Mouse (Mus musculus) ES-E14 (cell line): Measurements from ENCODE around the gene Gm49396. TPM values are rescaled to one million over a fixed set of nuclear protein-coding genes. Genes with fewer than 3 reads are reported as not detected.

Experiments used
- DNase-seq: peaks from one replicate; pipeline ENCODE4 v3.0.0-alpha.2; 2013; ENCODE audit warnings: low read depth, low spot score
- H3K27ac ChIP-seq: 2 replicates; pipeline ENCODE4 v1.5.1; 2012; ENCODE audit warnings: low read depth, mild to moderate bottlenecking, low read length, moderate library complexity, mixed read lengths; ENCODE audit not compliant: poor library complexity, insufficient read depth, severe bottlenecking
- H3K36me3 ChIP-seq: 2 replicates; pipeline ENCODE4 v1.6.1; 2012; ENCODE audit warnings: mild to moderate bottlenecking, low read length, moderate library complexity, mixed read lengths; ENCODE audit not compliant: control insufficient read depth, poor library complexity, insufficient read depth, severe bottlenecking
- H3K4me1 ChIP-seq, 2 experiments: fragments of 150-350 bp in 1 of 2; sonication (generic) in 1 of 2; 2 replicates each; pipeline ENCODE4 v1.6.1; 2012; ENCODE audit warnings: low read length in 2 of 2, mild to moderate bottlenecking in 1 of 2, mixed read lengths in 1 of 2; ENCODE audit not compliant: control insufficient read depth in 2 of 2, insufficient read depth in 2 of 2, poor library complexity in 1 of 2
- H3K4me3 ChIP-seq, 2 experiments: fragments of 150-350 bp in 1 of 2; sonication (generic) in 1 of 2; 2 replicates each; pipeline ENCODE4 v1.5.1; 2012; ENCODE audit warnings: low read length in 2 of 2, low read depth in 1 of 2, mild to moderate bottlenecking in 1 of 2, mixed read lengths in 1 of 2; ENCODE audit not compliant: insufficient read depth in 1 of 2, poor library complexity in 1 of 2, severe bottlenecking in 1 of 2
- H3K9ac ChIP-seq: 2 replicates; pipeline ENCODE4 v1.6.1; 2012; ENCODE audit warnings: low read depth, mild to moderate bottlenecking, low read length, mixed read lengths; ENCODE audit not compliant: poor library complexity, insufficient read depth, severe bottlenecking
- H3K9me3 ChIP-seq: fragments of 150-350 bp; sonication (generic); 2 replicates; pipeline ENCODE4 v1.6.1; 2012; ENCODE audit warnings: low read depth, mild to moderate bottlenecking, low read length; ENCODE audit not compliant: control insufficient read depth, insufficient read depth
- CHD2 ChIP-seq: IDR thresholded peaks from 2 replicates; pipeline ENCODE4 v1.6.1; 2014; ENCODE audit warnings: mild to moderate bottlenecking, low read depth, low read length, inconsistent platforms
- HCFC1 ChIP-seq: IDR thresholded peaks from 2 replicates; pipeline ENCODE4 v1.6.1; 2012; ENCODE audit warnings: low read length, inconsistent platforms, borderline replicate concordance; ENCODE audit not compliant: insufficient read depth
- MAFK ChIP-seq: IDR thresholded peaks from 2 replicates; pipeline ENCODE4 v1.6.1; 2014; ENCODE audit warnings: mild to moderate bottlenecking, low read depth, low read length, inconsistent platforms; ENCODE audit not compliant: insufficient read depth
- ZC3H11A ChIP-seq: IDR thresholded peaks from 2 replicates; pipeline ENCODE4 v1.6.1; 2012; ENCODE audit warnings: low read depth, mild to moderate bottlenecking, inconsistent platforms, low read length, borderline replicate concordance
- ZNF384 ChIP-seq: IDR thresholded peaks from 2 replicates; pipeline ENCODE4 v1.6.1; 2012; ENCODE audit warnings: low read depth, low read length, inconsistent platforms
- in situ Hi-C, 2 experiments: fragments of 600-800 bp; cut with MboI; formaldehyde crosslinking; loops; one replicate each; pipeline ENCODE4 v1.15.1; 2025; ENCODE audit warnings: low sequenced_read_pairs in 2 of 2, inconsistent platforms in 1 of 2; ENCODE audit not compliant: unreplicated experiment in 2 of 2
- total RNA-seq: library from RNA; depleted of rRNA; stranded (reverse); fragments of 300-350 nt; gene quantifications from 2 replicates; pipeline ENCODE4 v1.2.3, GENCODE M21; 2012

The Gm49396 gene
- total RNA-seq, 1 experiment: 4.1 TPM

DNA sequence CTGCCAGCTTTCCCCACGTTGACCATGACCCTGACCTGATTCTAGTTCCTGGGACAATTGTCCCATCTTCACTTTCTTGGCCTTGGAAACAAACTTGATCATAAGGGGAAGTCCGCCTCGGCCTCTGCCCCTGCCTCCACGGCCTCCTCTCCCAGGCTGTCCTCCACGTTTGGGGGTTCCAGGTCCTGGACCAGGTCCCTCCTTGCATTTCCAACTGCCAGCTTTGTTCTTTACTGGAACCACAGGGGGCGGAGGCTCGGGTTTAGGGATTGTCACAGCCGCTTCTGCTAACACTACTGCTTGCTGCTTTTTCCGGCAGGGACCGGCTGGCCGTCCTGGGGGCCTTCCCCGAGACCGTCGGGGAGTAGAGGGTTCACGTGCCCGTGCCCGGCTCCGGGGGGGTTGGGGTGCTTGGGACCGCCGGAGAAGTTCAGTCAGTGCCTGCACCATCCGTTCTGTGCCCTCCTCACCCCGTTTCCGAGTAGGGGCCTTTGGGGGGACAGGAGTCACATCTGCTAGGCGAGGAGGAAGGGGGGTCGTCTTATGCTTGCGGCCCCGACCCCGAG is 23.4 kb downstream of the Gm49396 start:
- in situ Hi-C loops: no loop called here
- Histone ChIP-seq H3K4me3 (peak overlapping the region; percentile 82 to 98; a peak in 1 of 4 replicates), H3K27ac (no peak overlapping the region), H3K4me1 (peaks cover 4 to 19% of the 10 kb centered on the region in 2 experiments; a peak in 3 of 4 replicates), H3K36me3 (peaks cover 52% of the 10 kb centered on the region), H3K9me3 (no peaks in the 10 kb centered on the region), H3K9ac (peak overlapping the region; percentile 20)
- TF ChIP-seq ZNF384 (no peak), ZC3H11A (no peak), CHD2 (no peak), MAFK (no peak), HCFC1 (no peak)
- DNase-seq: no peak

DNA sequence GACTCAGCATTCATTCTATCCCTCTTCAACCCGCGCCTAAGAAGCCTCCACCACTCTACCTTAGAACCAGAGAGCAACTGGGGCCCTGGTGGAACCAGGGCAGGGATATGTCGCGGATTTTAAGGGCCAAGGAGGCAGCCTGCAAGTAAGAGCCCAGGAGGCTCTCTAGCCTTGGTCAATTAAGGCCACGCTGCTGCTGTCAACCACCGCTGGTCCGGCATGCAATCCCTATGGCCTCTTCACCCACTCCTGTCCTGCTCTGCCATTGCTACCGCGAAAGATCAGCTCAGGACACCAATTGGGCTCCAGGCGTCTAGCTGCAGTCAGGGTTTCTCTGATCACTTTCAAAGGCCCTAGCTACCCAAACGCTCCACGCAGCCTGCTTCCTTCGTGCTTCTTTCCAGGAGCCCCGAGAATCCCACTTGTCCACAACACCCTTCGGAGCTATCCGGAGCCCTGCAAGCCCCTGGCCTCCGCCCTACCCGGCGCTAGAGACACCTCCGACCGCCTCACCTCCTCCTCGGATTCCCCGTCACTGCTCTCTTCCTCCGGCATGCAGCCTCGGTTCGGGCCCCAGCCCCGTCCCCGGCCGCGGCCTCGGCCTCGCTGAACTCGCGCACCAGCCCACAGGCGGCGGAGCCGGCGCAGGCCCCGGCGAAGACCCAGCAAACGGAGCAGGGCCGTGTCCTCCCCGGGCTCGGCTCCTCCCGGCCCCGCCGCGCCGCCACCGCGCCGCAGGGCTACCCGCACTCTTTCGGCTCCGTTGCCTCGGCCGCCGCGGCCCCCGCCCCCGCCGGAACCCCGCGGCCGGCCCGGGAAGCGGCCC is 24.9 kb downstream of the Gm49396 start:
- no peak for DNase-seq
- no peaks in the 10 kb centered on the region for H3K9me3 ChIP-seq
- TF ChIP-seq ZNF384 (no peak), HCFC1 (no peak), MAFK (no peak), CHD2 (no peak), ZC3H11A (no peak)
- peak overlapping the region; percentile 91 for H3K27ac ChIP-seq
- in situ Hi-C loops: no loop called here
- peak overlapping the region; percentile 82 to 98 for H3K4me3 ChIP-seq
- H3K9ac ChIP-seq: peak overlapping the region; percentile 99
- peaks cover 4 to 25% of the 10 kb centered on the region in 2 experiments; a peak in 3 of 4 replicates for H3K4me1 ChIP-seq
- H3K36me3 ChIP-seq: peaks cover 37% of the 10 kb centered on the region

DNA sequence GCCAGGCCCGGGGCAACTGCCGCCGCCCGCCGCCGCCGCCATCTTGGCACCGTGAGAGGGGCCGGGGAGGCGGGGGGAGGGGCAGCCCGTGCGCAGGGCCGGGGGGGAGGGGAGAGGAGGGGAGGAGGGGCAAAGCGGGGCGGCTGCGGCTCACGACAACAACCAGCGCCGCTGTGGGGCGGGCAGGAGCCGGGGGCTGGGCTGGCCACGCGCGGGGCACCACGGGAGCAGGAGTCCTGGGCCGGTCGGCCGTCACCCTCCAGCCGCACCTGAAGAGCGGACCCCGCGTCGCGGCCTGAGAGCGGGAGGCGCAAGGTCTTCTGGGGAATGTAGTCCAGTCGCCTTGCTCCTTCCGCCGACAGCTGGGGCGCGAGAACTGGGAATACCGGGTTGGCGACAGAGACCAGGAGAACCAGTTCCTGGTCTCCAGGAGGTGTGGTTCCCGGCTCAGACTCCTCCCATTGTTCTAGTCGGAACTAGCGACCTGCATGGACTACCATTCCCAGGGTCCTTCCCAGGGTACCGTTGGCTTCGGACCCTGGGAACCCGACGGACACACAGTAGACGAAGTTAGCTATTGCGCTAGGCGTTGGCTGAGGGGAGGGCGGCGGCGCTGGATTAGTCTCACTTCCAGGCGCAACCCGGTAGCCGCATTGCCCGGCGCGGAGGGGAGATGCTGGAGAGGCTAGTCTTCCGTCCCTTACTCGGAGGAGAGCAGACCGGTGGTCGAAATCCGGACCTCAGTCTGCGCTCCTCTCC is 25.7 kb downstream of the Gm49396 start, which contains the start of gene Kmt2b:
Gene Kmt2b, minus strand, starts transcription at position 51 of the 759 bp plus-strand sequence.
- TF ChIP-seq CHD2 (peak; percentile 77), MAFK (no peak), ZNF384 (no peak), HCFC1 (peak; percentile 95)
- Histone ChIP-seq H3K9ac (peak within 1 kb of the TSS; percentile 99), H3K9me3 (no peaks in the 10 kb centered on the region), H3K4me1 (peaks cover 4 to 29% of the 10 kb centered on the region in 2 experiments), H3K27ac (peak within 1 kb of the TSS; percentile 91), H3K36me3 (peaks cover 30% of the 10 kb centered on the region), H3K4me3 (peak within 1 kb of the TSS; percentile 82 to 98)
- peak; percentile 96 for DNase-seq
- in situ Hi-C loops: no loop called here

DNA sequence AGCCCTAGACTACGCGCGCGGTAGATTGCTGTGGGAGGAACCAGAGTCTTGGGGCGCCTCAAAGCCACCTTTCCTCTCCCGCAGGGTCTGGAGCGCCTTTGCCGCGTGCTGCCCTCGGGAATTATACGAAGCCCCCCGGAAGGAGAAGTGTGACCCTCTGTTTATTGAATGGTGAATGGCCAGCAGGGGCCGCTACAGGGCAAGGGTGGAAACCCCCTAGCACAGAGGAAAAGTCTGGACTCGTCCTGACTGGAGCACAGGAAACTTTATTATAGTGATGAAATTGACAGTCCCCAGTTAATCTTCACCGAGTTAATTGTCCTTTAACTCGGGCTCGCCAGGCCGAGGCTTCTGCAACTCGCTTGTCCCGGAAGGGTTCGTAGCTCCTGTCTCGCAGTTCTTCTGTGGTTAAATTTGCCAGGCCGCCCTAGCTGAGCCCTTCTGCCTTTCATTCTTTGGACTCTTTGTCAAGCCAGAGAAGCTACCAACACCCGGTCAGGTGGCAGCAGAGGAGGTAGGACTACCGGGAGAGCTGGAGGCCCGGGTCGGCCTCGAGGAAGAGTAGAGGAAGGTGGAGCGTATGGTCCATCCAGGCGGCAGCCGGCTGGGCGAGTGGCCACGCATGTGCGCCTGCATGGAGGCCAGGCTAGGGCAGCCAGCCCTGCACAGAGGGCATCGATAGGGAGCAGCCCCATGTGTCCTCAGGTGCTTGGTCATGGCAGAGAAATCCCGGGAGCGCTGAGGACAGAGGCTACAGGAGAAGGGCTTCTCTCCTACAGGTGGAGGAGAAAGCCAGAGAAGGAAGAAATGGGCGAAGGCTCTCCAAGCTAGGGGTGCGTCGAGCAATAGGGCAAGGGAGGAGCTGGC is 26.5 kb downstream of the Gm49396 start:
- peak overlapping the region; percentile 80 for H3K9ac ChIP-seq
- DNase-seq: peak; percentile 88
- H3K9me3 ChIP-seq: no peaks in the 10 kb centered on the region
- peaks cover 22% of the 10 kb centered on the region for H3K36me3 ChIP-seq
- H3K4me1 ChIP-seq: peaks cover 4 to 32% of the 10 kb centered on the region in 2 experiments
- peak; percentile 72; the same call in 1 of the 2 replicates for TF ChIP-seq ZC3H11A
- no peak for TF ChIP-seq HCFC1
- no peak for TF ChIP-seq CHD2
- no peak for TF ChIP-seq MAFK
- no peak for TF ChIP-seq ZNF384
- in situ Hi-C loops: no loop called here
- peak overlapping the region; percentile 82 to 98 for H3K4me3 ChIP-seq
- H3K27ac ChIP-seq: peak overlapping the region; percentile 65
